Mouse (Mus musculus): ENCODE data around the gene Olfr1358.
"Not testable (repeated sequence)": the region's sequence is repeated elsewhere in the genome, so short reads cannot be mapped to it uniquely, and the experiment has no call there.

GRCm38 (mm10) chr10:78485369-78485768 is 31.9 kb upstream of the Olfr1358 start:
- TF ChIP-seq GATA1, TAL1 (IDR thresholded peaks at IDR 0.05; ENCODE audit: low read length): not testable (repeated sequence)

All from erythroblast, embryonic 14.5 days (primary cell).